In the genomic region with DNA sequence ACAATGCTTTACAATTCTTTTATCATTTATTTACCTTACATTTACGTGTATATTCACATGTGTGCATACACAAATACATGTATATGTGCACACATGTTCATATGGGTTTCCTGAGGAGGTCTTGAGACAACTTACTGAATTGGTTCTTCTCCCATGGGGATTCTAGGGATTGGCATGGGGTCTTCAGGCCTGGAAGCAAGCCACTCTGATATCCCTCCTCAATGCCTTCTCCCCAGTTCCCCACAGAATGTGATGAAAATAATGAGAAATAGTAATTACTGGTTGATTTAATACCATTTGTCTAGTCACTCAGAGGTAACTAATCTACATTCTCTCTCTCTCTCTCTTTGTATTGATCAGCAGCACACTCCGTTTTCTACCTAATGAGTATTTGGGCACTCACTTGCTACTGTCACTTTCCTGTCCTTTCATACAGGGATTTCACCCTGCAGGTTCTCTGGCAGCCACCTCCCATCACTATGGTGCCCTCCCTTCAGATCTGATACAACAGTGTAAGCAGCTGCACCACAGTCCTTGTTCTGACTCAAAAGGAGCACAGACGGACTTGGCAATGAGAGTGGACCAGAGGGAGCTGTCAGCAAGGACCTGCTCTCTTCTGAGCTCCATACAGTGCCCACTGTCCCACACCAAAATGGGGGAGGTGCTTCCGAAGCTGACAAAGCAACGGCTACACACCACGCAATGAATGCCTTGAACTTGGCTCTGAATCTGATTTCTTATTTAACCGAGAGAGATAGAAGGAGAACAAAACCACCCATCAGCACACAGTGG, we compare ENCODE assay signal across 13 mouse cellular contexts.
A peak's percentile ranks its signal among the peaks of the same experiment; 100 is the strongest.
DNase-seq lines count a peak whose midpoint lies in the region; ATAC-seq lines count a peak whose summit lies in the region.
"Had no signal": no experiment of that assay in that cellular context is flagged by ENCODE, and none has a peak within 500 bp of the region (broad histone marks: within the 10 kb centered on the region; RNA-seq: fewer than 3 reads in every experiment).

No protein-coding gene starts in this region.

- H3K27ac ChIP-seq in hindbrain, embryonic 13.5 days = 0 out of 2 replicates have a peak overlapping the region, but pooled peaks have one; percentile 18
- H3K27ac ChIP-seq in hindbrain, embryonic 11.5 days (ENCODE audit: low read depth, low read length) = no peak overlapping the region
- H3K27ac ChIP-seq in forebrain, embryonic 16.5 days (ENCODE audit: low read length) = no peak overlapping the region
- no peak overlapping the region for H3K27ac ChIP-seq in neural tube, embryonic 15.5 days (replicated peaks)
- H3K27ac ChIP-seq: limb, embryonic 13.5 days had no signal

- H3K4me3 ChIP-seq in hindbrain, embryonic 13.5 days = no peak overlapping the region
- H3K4me3 ChIP-seq in hindbrain, embryonic 11.5 days (ENCODE audit: low read depth, low read length) = no peak overlapping the region
- no peak overlapping the region for H3K4me3 ChIP-seq in forebrain, embryonic 16.5 days (replicated peaks; ENCODE audit: low read length)
- H3K4me3 ChIP-seq in neural tube, embryonic 15.5 days (replicated peaks) = no peak overlapping the region
- H3K4me3 ChIP-seq: limb, embryonic 13.5 days had no signal

- no peak for DNase-seq in hindbrain, embryonic 11.5 days (ENCODE audit: low spot score)
- peak; percentile 1 for DNase-seq in right cerebral cortex, adult 18-20 months
- DNase-seq in right cerebral cortex, postnatal 14 days = no peak
- no peak for DNase-seq in retina, postnatal 1 day
- DNase-seq: heart, postnatal 36 days; kidney, adult 18-20 months; lung, embryonic 14.5 days; thymus, postnatal 4 days had no signal

- H3K4me1 ChIP-seq in hindbrain, embryonic 13.5 days (replicated peaks) = no peaks in the 10 kb centered on the region
- no peaks in the 10 kb centered on the region for H3K4me1 ChIP-seq in hindbrain, embryonic 11.5 days (replicated peaks; ENCODE audit: control insufficient read depth, insufficient read depth, low read length)
- H3K4me1 ChIP-seq in forebrain, embryonic 16.5 days (replicated peaks; ENCODE audit: control insufficient read depth, insufficient read depth, low read length) = peaks cover 4% of the 10 kb centered on the region
- H3K4me1 ChIP-seq in neural tube, embryonic 15.5 days = no peaks in the 10 kb centered on the region
- H3K4me1 ChIP-seq: limb, embryonic 13.5 days had no signal

- H3K4me2 ChIP-seq in hindbrain, embryonic 13.5 days = no peak overlapping the region
- no peak overlapping the region for H3K4me2 ChIP-seq in hindbrain, embryonic 11.5 days (replicated peaks; ENCODE audit: low read depth, low read length)
- peak overlapping the region; percentile 11; the same call in 1 of the 2 replicates for H3K4me2 ChIP-seq in forebrain, embryonic 16.5 days (ENCODE audit: low read length)
- no peak overlapping the region for H3K4me2 ChIP-seq in neural tube, embryonic 15.5 days
- H3K4me2 ChIP-seq: limb, embryonic 13.5 days; lung, embryonic 14.5 days had no signal

- H3K9ac ChIP-seq in hindbrain, embryonic 13.5 days = no peak overlapping the region
- H3K9ac ChIP-seq in hindbrain, embryonic 11.5 days (ENCODE audit: low read depth, low read length) = no peak overlapping the region
- H3K9ac ChIP-seq in forebrain, embryonic 16.5 days (replicated peaks; ENCODE audit: low read depth, low read length) = no peak overlapping the region
- no peak overlapping the region for H3K9ac ChIP-seq in neural tube, embryonic 15.5 days (replicated peaks)
- H3K9ac ChIP-seq: limb, embryonic 13.5 days; lung, embryonic 14.5 days had no signal

- ATAC-seq in hindbrain, embryonic 13.5 days (ENCODE audit: low FRiP score) = peak; percentile 97
- no peak for ATAC-seq in hindbrain, embryonic 11.5 days (ENCODE audit: low FRiP score)
- ATAC-seq in forebrain, embryonic 16.5 days = peak; percentile 95
- ATAC-seq in neural tube, embryonic 15.5 days (ENCODE audit: low FRiP score) = peak; percentile 86
- ATAC-seq: CD4-positive, CD25-positive, alpha-beta regulatory T cell, adult 4 months had no signal

- 63% methylated on average over 7 of the region's 7 CpGs for WGBS in hindbrain, embryonic 13.5 days
- WGBS in hindbrain, embryonic 11.5 days = 75% methylated on average over 7 of the region's 7 CpGs
- 30% methylated on average over 7 of the region's 7 CpGs for WGBS in forebrain, embryonic 16.5 days
- WGBS in neural tube, embryonic 15.5 days = 45% methylated on average over 7 of the region's 7 CpGs

- H3K27me3 ChIP-seq in hindbrain, embryonic 13.5 days = no peaks in the 10 kb centered on the region
- no peaks in the 10 kb centered on the region for H3K27me3 ChIP-seq in hindbrain, embryonic 11.5 days (ENCODE audit: control insufficient read depth, insufficient read depth, low read length)
- no peaks in the 10 kb centered on the region for H3K27me3 ChIP-seq in forebrain, embryonic 16.5 days (replicated peaks; ENCODE audit: control insufficient read depth, insufficient read depth, low read length)
- no peaks in the 10 kb centered on the region for H3K27me3 ChIP-seq in neural tube, embryonic 15.5 days (replicated peaks)
- H3K27me3 ChIP-seq: limb, embryonic 13.5 days had no signal

- H3K9me3 ChIP-seq in hindbrain, embryonic 13.5 days = no peaks in the 10 kb centered on the region
- no peaks in the 10 kb centered on the region for H3K9me3 ChIP-seq in hindbrain, embryonic 11.5 days (ENCODE audit: control insufficient read depth, low read length)
- no peaks in the 10 kb centered on the region for H3K9me3 ChIP-seq in forebrain, embryonic 16.5 days (ENCODE audit: control insufficient read depth, low read length)
- H3K9me3 ChIP-seq in neural tube, embryonic 15.5 days (replicated peaks) = no peaks in the 10 kb centered on the region
- H3K9me3 ChIP-seq: limb, embryonic 13.5 days had no signal

- H3K36me3 ChIP-seq in hindbrain, embryonic 13.5 days = no peaks in the 10 kb centered on the region
- no peaks in the 10 kb centered on the region for H3K36me3 ChIP-seq in hindbrain, embryonic 11.5 days (ENCODE audit: control insufficient read depth, insufficient read depth, low read length)
- H3K36me3 ChIP-seq in forebrain, embryonic 16.5 days (ENCODE audit: control insufficient read depth, insufficient read depth) = no peaks in the 10 kb centered on the region
- no peaks in the 10 kb centered on the region for H3K36me3 ChIP-seq in neural tube, embryonic 15.5 days
- H3K36me3 ChIP-seq: limb, embryonic 13.5 days had no signal
